Mouse (Mus musculus) CH12.LX (cell line): ENCODE data around the gene Pla2g4e.

Experiments
- CTCF ChIP-seq, 2 experiments: IDR thresholded peaks in 1 of 2; conservative IDR thresholded peaks in 1 of 2; 2 replicates each; pipeline ENCODE4 v1.5.1; 2011 to 2012; ENCODE audit warnings: low read depth in 2 of 2, low read length in 2 of 2, improper control_type of control experiment in 1 of 2, inconsistent platforms in 1 of 2, mild to moderate bottlenecking in 1 of 2, moderate library complexity in 1 of 2
- EP300 ChIP-seq: IDR thresholded peaks from 2 replicates; pipeline ENCODE4 v1.6.1; 2011; ENCODE audit warnings: low read length, improper control_type of control experiment
- HCFC1 ChIP-seq: IDR thresholded peaks from 2 replicates; pipeline ENCODE4 v1.6.1; 2012; ENCODE audit warnings: low read depth, mild to moderate bottlenecking, inconsistent platforms, low read length, improper control_type of control experiment
- JUND ChIP-seq: conservative IDR thresholded peaks from 2 replicates; pipeline ENCODE4 v1.6.1; 2011; ENCODE audit warnings: low read depth, low read length, improper control_type of control experiment
- MXI1 ChIP-seq: IDR thresholded peaks from 2 replicates; pipeline ENCODE4 v1.6.1; 2011; ENCODE audit warnings: mild to moderate bottlenecking, low read depth, low read length, improper control_type of control experiment
- PAX5 ChIP-seq: IDR thresholded peaks from 2 replicates; pipeline ENCODE4 v1.6.1; 2012; ENCODE audit warnings: low read length, inconsistent platforms, mixed read lengths
- POLR2A ChIP-seq: IDR thresholded peaks from 2 replicates; pipeline ENCODE4 v1.6.1; 2011; ENCODE audit warnings: low read depth, mild to moderate bottlenecking, improper control_type of control experiment, low read length
- RCOR1 ChIP-seq: conservative IDR thresholded peaks from 2 replicates; pipeline ENCODE4 v1.6.1; 2012; ENCODE audit warnings: low read depth, mild to moderate bottlenecking, inconsistent platforms, low read length, improper control_type of control experiment
- SIN3A ChIP-seq: IDR thresholded peaks from 2 replicates; pipeline ENCODE4 v1.6.1; 2012; ENCODE audit warnings: low read length, improper control_type of control experiment, inconsistent platforms
- SMC3 ChIP-seq: IDR thresholded peaks from 2 replicates; pipeline ENCODE4 v1.6.1; 2011; ENCODE audit warnings: low read depth, low read length, improper control_type of control experiment
- TBP ChIP-seq: conservative IDR thresholded peaks from 2 replicates; pipeline ENCODE4 v1.6.1; 2011; ENCODE audit warnings: low read depth, low read length, improper control_type of control experiment
- USF1 ChIP-seq: IDR thresholded peaks from 2 replicates; pipeline ENCODE4 v1.6.1; 2014; ENCODE audit warnings: low read depth, mild to moderate bottlenecking, inconsistent platforms, low read length, improper control_type of control experiment
- USF2 ChIP-seq: conservative IDR thresholded peaks from 2 replicates; pipeline ENCODE4 v1.6.1; 2011; ENCODE audit warnings: low read depth, low read length, improper control_type of control experiment
- ZMIZ1 ChIP-seq: IDR thresholded peaks from 2 replicates; pipeline ENCODE4 v1.6.1; 2012; ENCODE audit warnings: low read depth, mild to moderate bottlenecking, inconsistent platforms, low read length, improper control_type of control experiment

- no peak for TF ChIP-seq JUND
- TF ChIP-seq EP300: no peak
- TF ChIP-seq POLR2A: no peak
- no peak for TF ChIP-seq USF2
- TF ChIP-seq MXI1: no peak
- no peak for TF ChIP-seq CTCF (conservative IDR thresholded peaks at IDR 0.05 in 1 of 2, IDR thresholded peaks at IDR 0.05 in 1 of 2; ENCODE audit: low read depth in 2 of 2, low read length in 2 of 2)
- no peak for TF ChIP-seq ZMIZ1
- no peak for TF ChIP-seq SMC3
- no peak for TF ChIP-seq HCFC1
- TF ChIP-seq SIN3A: no peak
- TF ChIP-seq RCOR1: no peak
- TF ChIP-seq USF1: no peak
- no peak for TF ChIP-seq PAX5
- no peak for TF ChIP-seq TBP
Measured at GRCm38 (mm10) chr2:120231642-120232041, 13.5 kb downstream of the Pla2g4e start.
